Mouse (Mus musculus): ENCODE data around the gene Hsdl1. TPM values are rescaled to one million over a fixed set of nuclear protein-coding genes. Genes with fewer than 3 reads are reported as not detected.

The Hsdl1 gene
- polyA plus RNA-seq, 1 experiment = 22.2 TPM

DNA sequence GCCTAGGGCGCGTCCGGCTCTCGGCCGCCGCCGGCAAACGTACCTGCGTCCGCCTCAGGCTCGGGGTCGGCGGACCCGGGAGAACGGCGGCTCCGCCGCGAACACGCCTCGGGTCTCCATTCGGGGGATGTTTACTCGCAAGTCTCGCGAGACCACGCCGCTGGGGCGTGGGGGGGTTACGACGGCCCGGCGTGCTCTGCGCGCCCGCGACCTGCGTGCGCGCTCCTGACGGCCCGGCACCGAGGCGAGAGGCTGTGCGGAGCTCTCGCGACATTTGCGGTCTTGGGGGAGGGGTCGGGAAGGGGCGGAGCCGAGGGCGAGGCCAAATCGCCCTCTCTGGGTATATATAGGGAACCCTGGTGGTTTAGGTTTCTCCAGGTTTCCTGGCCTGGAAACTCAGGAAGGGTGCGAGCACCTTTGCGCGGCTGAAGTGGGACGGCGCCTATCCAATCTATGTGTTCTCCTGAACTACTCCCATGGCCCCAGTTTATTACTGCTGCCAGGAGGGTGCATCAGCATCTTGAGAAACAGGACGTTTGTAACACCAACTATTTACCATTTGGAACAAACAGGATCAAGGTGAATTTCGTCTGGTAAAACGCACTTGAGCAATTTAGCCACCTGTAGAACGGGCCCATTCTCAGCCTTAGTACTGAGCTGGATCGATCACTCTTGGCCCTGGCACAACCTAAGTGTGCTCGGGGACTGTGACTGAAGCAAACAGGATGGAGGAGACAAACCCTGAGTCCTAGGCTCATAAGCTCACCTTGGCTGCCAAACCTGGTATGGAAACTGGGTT, 16.2 kb downstream of the Hsdl1 start, which contains the start of gene Mbtps1:
Gene Mbtps1 (minus strand): TSS at position 133 of the 799 bp plus-strand sequence.
- H3K4me1 ChIP-seq (ENCODE audit: control insufficient read depth, insufficient read depth, low read length) = no peaks in the 10 kb centered on the region; the same call in 1 of the 2 replicates
- peak within 1 kb of the TSS; percentile 98 for H3K27ac ChIP-seq (ENCODE audit: control insufficient read depth, insufficient read depth, low read depth, low read length, poor library complexity)
- TF ChIP-seq POLR2A (IDR thresholded peaks at IDR 0.05; ENCODE audit: borderline replicate concordance, control insufficient read depth, low read depth, low read length) (0 out of 2 replicates have a peak, but pooled peaks have one; percentile 44), CTCF (IDR thresholded peaks at IDR 0.05; ENCODE audit: control insufficient read depth, insufficient read depth, low read length) (no peak)
- peak within 1 kb of the TSS; percentile 99 for H3K4me3 ChIP-seq (replicated peaks; ENCODE audit: control insufficient read depth, low read depth, low read length)
- 3% methylated on average over 62 of the region's 63 CpGs for WGBS

- under 1% methylated on average over 55 of the region's 55 CpGs for WGBS
- H3K4me3 ChIP-seq (replicated peaks; ENCODE audit: control insufficient read depth, low read depth, low read length) = peak overlapping the region; percentile 99
- TF ChIP-seq POLR2A (IDR thresholded peaks at IDR 0.05; ENCODE audit: borderline replicate concordance, control insufficient read depth, low read depth, low read length) (0 out of 2 replicates have a peak, but pooled peaks have one; percentile 33), CTCF (IDR thresholded peaks at IDR 0.05; ENCODE audit: control insufficient read depth, insufficient read depth, low read length) (no peak)
- peaks cover 1% of the 10 kb centered on the region; the same call in 1 of the 2 replicates for H3K4me1 ChIP-seq (ENCODE audit: control insufficient read depth, insufficient read depth, low read length)
- peak overlapping the region; percentile 98 for H3K27ac ChIP-seq (ENCODE audit: control insufficient read depth, insufficient read depth, low read depth, low read length, poor library complexity)
Observed at GRCm38 (mm10) chr8:119557821-119558602, 17.0 kb downstream of the Hsdl1 start.

DNA sequence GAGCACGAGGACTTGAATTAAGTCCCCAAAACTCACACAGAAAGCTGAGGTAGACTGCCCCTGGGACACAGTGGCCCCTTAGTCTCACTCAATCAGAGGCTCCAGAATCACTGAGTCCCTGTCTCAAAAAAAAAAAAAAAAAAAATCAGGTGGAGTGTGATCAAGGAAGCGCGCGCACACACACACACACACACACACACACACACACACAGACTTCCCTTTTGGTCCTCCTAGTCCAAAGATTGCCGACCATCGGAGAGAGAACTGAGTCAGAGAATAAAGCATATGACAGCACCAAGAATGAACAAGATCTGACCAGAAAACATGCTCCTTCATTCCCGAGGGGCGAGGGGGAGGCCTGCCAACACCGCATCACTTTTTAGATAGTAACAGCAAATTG, 17.9 kb downstream of the Hsdl1 start:
- WGBS = 39% methylated on average over 9 of the region's 9 CpGs
- H3K27ac ChIP-seq (ENCODE audit: control insufficient read depth, insufficient read depth, low read depth, low read length, poor library complexity) = no peak overlapping the region
- H3K4me3 ChIP-seq (replicated peaks; ENCODE audit: control insufficient read depth, low read depth, low read length) = peak overlapping the region; percentile 25
- no peak for TF ChIP-seq POLR2A (IDR thresholded peaks at IDR 0.05; ENCODE audit: borderline replicate concordance, control insufficient read depth, low read depth, low read length)
- peaks cover 1% of the 10 kb centered on the region; the same call in 1 of the 2 replicates for H3K4me1 ChIP-seq (ENCODE audit: control insufficient read depth, insufficient read depth, low read length)

- Histone ChIP-seq H3K4me3 (replicated peaks; ENCODE audit: control insufficient read depth, low read depth, low read length) (no peak overlapping the region), H3K4me1 (ENCODE audit: control insufficient read depth, insufficient read depth, low read length) (peaks cover 1% of the 10 kb centered on the region; the same call in 1 of the 2 replicates), H3K27ac (ENCODE audit: control insufficient read depth, insufficient read depth, low read depth, low read length, poor library complexity) (no peak overlapping the region)
- no peak for TF ChIP-seq POLR2A (IDR thresholded peaks at IDR 0.05; ENCODE audit: borderline replicate concordance, control insufficient read depth, low read depth, low read length)
- no peak for TF ChIP-seq CTCF (IDR thresholded peaks at IDR 0.05; ENCODE audit: control insufficient read depth, insufficient read depth, low read length)
- 86% methylated on average over 6 of the region's 6 CpGs for WGBS
Observed at GRCm38 (mm10) chr8:119555861-119556260, 19.1 kb downstream of the Hsdl1 start.

DNA sequence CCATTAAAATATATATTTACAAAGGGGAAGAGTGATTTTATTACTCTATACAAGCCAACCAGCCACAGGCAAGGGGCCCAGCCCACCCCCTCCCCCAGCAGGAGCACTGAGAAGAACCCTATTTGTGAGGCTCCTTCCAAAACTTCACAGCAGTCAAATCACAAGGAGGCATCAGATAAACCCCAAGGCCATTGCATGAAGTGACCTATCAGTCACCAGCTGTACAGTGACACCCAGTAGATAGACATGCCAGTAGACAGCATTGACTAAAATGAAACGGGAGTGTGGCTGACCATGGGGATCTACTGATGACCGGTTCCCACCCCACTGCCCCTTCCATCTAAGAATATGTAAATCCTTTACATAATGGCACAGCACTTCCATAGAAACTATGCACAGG, 22.0 kb downstream of the Hsdl1 start:
- WGBS = 66% methylated on average over 2 of the region's 2 CpGs
- H3K4me1 ChIP-seq (ENCODE audit: control insufficient read depth, insufficient read depth, low read length) = peaks cover 1% of the 10 kb centered on the region; the same call in 1 of the 2 replicates

GRCm38 (mm10) chr8:119548560-119549113, 26.3 kb downstream of the Hsdl1 start:
- Histone ChIP-seq H3K4me1 (ENCODE audit: control insufficient read depth, insufficient read depth, low read length) (peaks cover 1% of the 10 kb centered on the region; the same call in 1 of the 2 replicates), H3K27ac (ENCODE audit: control insufficient read depth, insufficient read depth, low read depth, low read length, poor library complexity) (no peak overlapping the region), H3K4me3 (replicated peaks; ENCODE audit: control insufficient read depth, low read depth, low read length) (no peak overlapping the region)
- 73% methylated on average over 7 of the region's 7 CpGs for WGBS
- TF ChIP-seq POLR2A (IDR thresholded peaks at IDR 0.05; ENCODE audit: borderline replicate concordance, control insufficient read depth, low read depth, low read length) (no peak), CTCF (IDR thresholded peaks at IDR 0.05; ENCODE audit: control insufficient read depth, insufficient read depth, low read length) (no peak)

More for the DNA sequence above, 22.0 kb downstream of the Hsdl1 start:
- no peak for TF ChIP-seq CTCF (IDR thresholded peaks at IDR 0.05; ENCODE audit: control insufficient read depth, insufficient read depth, low read length)
- no peak for TF ChIP-seq POLR2A (IDR thresholded peaks at IDR 0.05; ENCODE audit: borderline replicate concordance, control insufficient read depth, low read depth, low read length)
- Histone ChIP-seq H3K4me3 (replicated peaks; ENCODE audit: control insufficient read depth, low read depth, low read length) (no peak overlapping the region), H3K27ac (ENCODE audit: control insufficient read depth, insufficient read depth, low read depth, low read length, poor library complexity) (no peak overlapping the region)

GRCm38 (mm10) chr8:119547019-119547691, 27.8 kb downstream of the Hsdl1 start:
- TF ChIP-seq CTCF (IDR thresholded peaks at IDR 0.05; ENCODE audit: control insufficient read depth, insufficient read depth, low read length) (no peak), POLR2A (IDR thresholded peaks at IDR 0.05; ENCODE audit: borderline replicate concordance, control insufficient read depth, low read depth, low read length) (no peak)
- H3K4me1 ChIP-seq (ENCODE audit: control insufficient read depth, insufficient read depth, low read length) = no peaks in the 10 kb centered on the region
- no peak overlapping the region for H3K4me3 ChIP-seq (replicated peaks; ENCODE audit: control insufficient read depth, low read depth, low read length)
- WGBS = 88% methylated on average over 18 of the region's 18 CpGs
- H3K27ac ChIP-seq (ENCODE audit: control insufficient read depth, insufficient read depth, low read depth, low read length, poor library complexity) = no peak overlapping the region

All from bone marrow, adult 2 months (tissue).